Mouse (Mus musculus) E14TG2a.4 (cell line): ENCODE data around the gene Defb46.

Experiments used
- H3K27me3 ChIP-seq: 2 replicates; pipeline ENCODE4 v1.6.1; 2014; ENCODE audit warnings: low read length, control low read depth; ENCODE audit not compliant: insufficient read depth
- H3K36me3 ChIP-seq: 2 replicates; pipeline ENCODE4 v1.6.1; 2014; ENCODE audit warnings: low read length, control low read depth; ENCODE audit not compliant: insufficient read depth
- H3K4me1 ChIP-seq: replicated peaks from 2 replicates; pipeline ENCODE4 v1.6.1; 2014; ENCODE audit warnings: low read depth, low read length, control low read depth
- H3K4me3 ChIP-seq: replicated peaks from 2 replicates; pipeline ENCODE4 v1.5.1; 2014; ENCODE audit warnings: mild to moderate bottlenecking, low read length
- H3K9me3 ChIP-seq: 2 replicates; pipeline ENCODE4 v1.6.1; 2014; ENCODE audit warnings: low read length, control low read depth
- CTCF ChIP-seq: conservative IDR thresholded peaks from 2 replicates; pipeline ENCODE4 v1.5.1; 2014; ENCODE audit warnings: low read length
- NANOG ChIP-seq: IDR thresholded peaks from 2 replicates; pipeline ENCODE4 v1.6.1; 2014; ENCODE audit warnings: borderline replicate concordance, low read length, mixed read lengths
- POU5F1 ChIP-seq: IDR thresholded peaks from 2 replicates; pipeline ENCODE4 v1.6.1; 2014; ENCODE audit warnings: low read length, borderline replicate concordance

Gene Defb46

DNA sequence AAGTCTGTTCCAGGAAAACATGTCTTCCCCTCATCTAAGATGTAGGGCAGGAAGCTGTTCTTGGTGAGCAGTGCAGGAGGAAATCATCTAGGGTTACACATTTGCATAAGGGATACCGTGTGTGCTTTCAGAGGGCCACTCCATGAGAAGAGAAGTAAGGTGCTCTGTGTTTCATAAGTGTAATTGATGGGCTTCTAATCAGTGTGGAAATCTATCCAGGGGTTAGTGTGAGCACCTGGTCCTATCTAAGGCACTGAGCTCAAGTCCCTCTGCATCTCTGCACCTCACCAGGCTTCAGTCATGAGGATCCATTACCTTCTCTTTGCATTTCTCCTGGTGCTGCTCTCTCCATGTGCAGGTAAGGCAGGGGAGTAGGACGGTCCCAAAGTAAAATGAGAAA, at the start of gene Defb46:
Defb46 (plus strand) TSS at position 301 of the 400 bp plus-strand sequence.
- Histone ChIP-seq H3K27me3 (no peaks in the 10 kb centered on the region), H3K36me3 (no peaks in the 10 kb centered on the region), H3K9me3 (no peaks in the 10 kb centered on the region), H3K4me1 (peaks cover 38% of the 10 kb centered on the region), H3K4me3 (no peak within 1 kb of the TSS)
- TF ChIP-seq NANOG (no peak), POU5F1 (no peak), CTCF (no peak)

DNA sequence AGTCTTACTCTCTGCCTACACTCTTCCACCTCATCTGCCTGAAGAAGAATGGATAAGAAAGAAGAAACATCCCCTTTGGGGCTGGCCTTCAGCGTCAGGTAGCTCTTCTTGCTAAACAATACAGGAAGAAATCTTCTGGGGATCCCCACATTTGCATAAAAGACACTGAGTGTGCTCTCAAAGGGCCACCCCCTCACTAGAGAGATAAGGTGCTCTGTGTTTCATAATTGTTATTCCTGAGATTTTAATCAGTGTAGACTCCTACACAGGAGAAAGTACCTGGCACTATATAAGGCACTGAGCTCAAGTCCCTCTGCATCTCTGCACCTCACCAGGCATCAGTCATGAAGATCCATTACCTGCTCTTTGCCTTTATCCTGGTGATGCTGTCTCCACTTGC, 14.6 kb upstream of the Defb46 start, which contains the start of gene Defb6:
Defb6 (plus strand) TSS at position 318 of the 400 bp plus-strand sequence.
- Histone ChIP-seq H3K27me3 (no peaks in the 10 kb centered on the region), H3K4me3 (no peak within 1 kb of the TSS), H3K4me1 (no peaks in the 10 kb centered on the region), H3K9me3 (no peaks in the 10 kb centered on the region), H3K36me3 (no peaks in the 10 kb centered on the region)
- TF ChIP-seq POU5F1 (no peak), CTCF (no peak), NANOG (no peak)

DNA sequence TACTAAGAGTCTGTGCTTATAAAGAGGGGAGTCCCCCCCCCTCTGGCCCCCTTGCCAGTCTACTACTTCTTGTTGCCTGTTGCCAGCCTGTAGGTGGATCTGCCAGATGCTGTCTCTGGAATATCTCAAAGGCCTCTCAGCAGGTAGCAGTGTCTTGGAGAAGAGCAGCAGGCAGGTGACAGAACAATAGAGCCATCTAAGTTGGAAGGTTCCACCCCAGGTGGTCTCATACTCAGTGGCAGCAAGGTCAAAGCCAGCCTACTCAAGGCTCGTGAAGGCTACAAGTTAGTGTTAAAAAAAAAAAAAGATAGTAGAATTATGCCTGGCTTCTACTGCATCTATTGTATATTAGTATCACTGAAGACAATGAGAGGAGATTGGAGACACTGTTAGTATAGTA, 1.6 kb upstream of the Defb46 start:
- H3K4me1 ChIP-seq: peaks cover 49% of the 10 kb centered on the region
- H3K9me3 ChIP-seq: no peaks in the 10 kb centered on the region
- H3K4me3 ChIP-seq: no peak overlapping the region
- TF ChIP-seq POU5F1 (no peak), CTCF (no peak), NANOG (peak; percentile 78)
- no peaks in the 10 kb centered on the region for H3K36me3 ChIP-seq
- no peaks in the 10 kb centered on the region for H3K27me3 ChIP-seq

GRCm38 (mm10) chr8:19247280-19247679, 7.6 kb downstream of the Defb46 start, which contains the start of gene Defb5:
Gene Defb5 (plus strand): TSS chr8:19247580.
- H3K4me1 ChIP-seq: no peaks in the 10 kb centered on the region
- H3K27me3 ChIP-seq: no peaks in the 10 kb centered on the region
- no peaks in the 10 kb centered on the region for H3K9me3 ChIP-seq
- TF ChIP-seq NANOG: no peak
- TF ChIP-seq POU5F1: no peak
- no peak for TF ChIP-seq CTCF
- H3K4me3 ChIP-seq: no peak within 1 kb of the TSS
- H3K36me3 ChIP-seq: no peaks in the 10 kb centered on the region

- Histone ChIP-seq H3K27me3 (no peaks in the 10 kb centered on the region), H3K4me3 (no peak overlapping the region), H3K36me3 (no peaks in the 10 kb centered on the region), H3K9me3 (no peaks in the 10 kb centered on the region), H3K4me1 (no peaks in the 10 kb centered on the region)
- TF ChIP-seq NANOG (no peak), CTCF (peak; percentile 35)
Observed at GRCm38 (mm10) chr8:19258136-19258535, 18.4 kb downstream of the Defb46 start.

- Histone ChIP-seq H3K9me3 (no peaks in the 10 kb centered on the region), H3K4me1 (no peaks in the 10 kb centered on the region), H3K27me3 (no peaks in the 10 kb centered on the region), H3K36me3 (no peaks in the 10 kb centered on the region), H3K4me3 (no peak overlapping the region)
- TF ChIP-seq POU5F1 (no peak), CTCF (no peak), NANOG (no peak)
Observed at GRCm38 (mm10) chr8:19259667-19260066, 20.0 kb downstream of the Defb46 start.
